Mouse (Mus musculus) embryo, embryonic 9.5 days (tissue): ENCODE results near the gene Kcnk4.
A peak's percentile ranks its signal among the peaks of the same experiment; 100 is the strongest.

Source experiments
- DNase-seq: peaks from one replicate; pipeline ENCODE4 v3.0.0-alpha.2; 2017; ENCODE audit errors: extremely low spot score

Gene Kcnk4

GRCm38 (mm10) chr19:6937541-6938465 is 3.5 kb upstream of the Kcnk4 start:
- no peak for DNase-seq

- DNase-seq: no peak
Measured at GRCm38 (mm10) chr19:6936299-6936698, 2.0 kb upstream of the Kcnk4 start.

- DNase-seq: no peak
Measured at GRCm38 (mm10) chr19:6933436-6934194, 700 bp downstream of the Kcnk4 start.

GRCm38 (mm10) chr19:6933102-6933435 is 1.2 kb downstream of the Kcnk4 start:
- no peak for DNase-seq

GRCm38 (mm10) chr19:6932018-6932417 is 2.3 kb downstream of the Kcnk4 start:
- DNase-seq: no peak

DNA sequence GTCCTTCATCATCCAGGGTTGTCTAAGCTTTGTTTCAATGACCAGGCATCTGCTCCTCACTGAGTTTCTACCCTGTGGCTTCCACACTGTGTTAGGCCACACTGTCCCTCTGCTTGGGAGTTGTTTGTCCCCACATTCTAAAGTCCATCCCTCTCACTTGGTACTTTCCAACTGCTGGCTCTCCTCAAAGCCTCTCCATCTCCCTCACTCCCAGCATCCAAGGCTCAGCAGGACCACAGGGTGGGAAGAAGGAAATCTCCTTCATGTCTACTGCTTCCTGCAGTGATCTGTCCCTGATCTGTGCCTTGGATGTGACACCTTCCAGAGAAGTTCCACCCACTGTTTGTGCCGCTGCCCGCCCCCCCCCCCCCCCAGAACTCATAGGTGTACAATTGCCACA is 3.3 kb downstream of the Kcnk4 start:
- no peak for DNase-seq

GRCm38 (mm10) chr19:6928080-6928479 is 6.2 kb downstream of the Kcnk4 start:
- no peak for DNase-seq

DNA sequence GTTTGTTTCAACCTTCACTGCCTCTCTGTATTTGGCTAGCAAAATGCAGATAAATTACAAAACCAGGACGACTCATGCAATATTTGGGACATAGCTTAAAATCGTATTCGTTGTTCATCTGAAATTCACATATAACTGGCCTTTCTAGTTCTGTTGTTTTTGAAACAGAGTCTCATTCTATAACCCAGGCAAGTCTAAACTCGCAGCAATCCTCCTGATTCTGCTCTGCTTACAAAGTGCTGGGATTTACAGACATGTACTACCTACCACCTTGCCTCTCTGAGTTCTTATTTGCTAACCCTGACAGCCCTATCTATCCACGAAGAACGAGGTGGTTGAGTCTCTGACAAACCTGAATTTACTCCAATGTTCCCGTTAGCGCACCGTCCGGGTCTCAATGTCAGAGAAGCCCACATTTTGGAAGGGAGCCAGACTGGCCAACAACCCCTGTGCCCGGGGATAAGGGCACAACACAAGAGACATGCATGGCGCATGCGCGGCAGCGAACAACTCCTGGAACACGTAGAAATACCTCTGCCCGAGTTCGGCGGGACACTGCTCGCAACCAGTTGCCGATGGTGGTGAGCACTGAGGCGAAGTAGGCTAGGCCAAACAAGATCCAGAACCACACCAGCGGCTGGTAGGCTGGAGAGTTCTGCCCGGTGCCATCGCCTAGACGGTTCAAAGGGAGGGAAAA is 7.6 kb downstream of the Kcnk4 start:
- peak; percentile 55 for DNase-seq

DNA sequence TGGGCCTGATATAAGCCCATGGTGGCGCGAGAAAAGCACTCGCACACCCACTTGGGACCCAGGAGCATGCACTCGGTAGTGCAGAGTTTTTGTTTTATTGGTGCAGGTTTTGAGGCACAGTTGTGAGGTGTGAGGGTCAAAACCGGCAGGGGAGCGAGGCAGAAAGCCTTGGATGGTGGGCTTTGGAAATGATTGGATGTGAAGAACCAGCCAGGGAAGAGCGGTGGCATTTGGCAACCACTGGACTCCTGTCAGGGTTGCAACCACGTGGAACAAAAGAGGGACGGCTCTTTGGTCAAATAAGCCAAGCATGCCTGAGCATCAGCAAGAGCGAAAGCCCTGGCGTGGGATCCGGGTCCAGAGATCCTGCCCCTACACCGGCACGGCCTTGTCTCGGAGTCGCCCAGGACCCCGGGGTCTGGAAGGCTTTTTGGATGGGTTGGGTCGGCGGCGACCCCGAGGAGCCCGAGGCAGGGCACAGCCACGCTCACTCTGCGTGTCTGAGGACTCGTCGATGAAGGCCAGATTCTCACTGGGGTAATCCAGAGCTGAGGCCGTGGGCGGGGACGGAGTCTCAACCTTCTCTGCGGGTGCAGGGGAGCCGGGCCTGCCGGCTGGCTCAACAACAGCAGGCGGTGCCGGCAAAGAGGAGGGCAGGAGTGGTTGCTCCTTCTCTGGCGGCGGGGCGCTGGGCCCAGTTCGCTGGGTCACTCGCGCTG is 8.5 kb downstream of the Kcnk4 start:
- no peak for DNase-seq

DNA sequence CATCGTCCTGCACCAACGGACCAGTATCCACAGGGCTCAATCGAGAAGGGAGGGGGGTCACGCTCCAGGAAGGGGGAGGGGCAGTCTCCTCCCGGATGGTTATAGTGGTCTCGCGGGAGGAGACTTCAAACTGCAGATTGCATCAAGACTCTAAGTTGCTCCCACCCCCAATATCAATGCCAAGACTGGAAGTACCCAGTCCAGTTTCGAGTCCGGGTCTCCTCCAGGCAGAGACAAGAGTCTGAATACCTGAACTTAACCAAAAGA is 9.1 kb downstream of the Kcnk4 start, which contains the start of gene Catsperz:
Gene Catsperz (minus strand): TSS at position 74 of the 267 bp plus-strand sequence.
- DNase-seq: no peak

- DNase-seq: peak; percentile 83
Measured at GRCm38 (mm10) chr19:6924461-6925306, 9.6 kb downstream of the Kcnk4 start.

GRCm38 (mm10) chr19:6922901-6923735 is 11.2 kb downstream of the Kcnk4 start:
- no peak for DNase-seq

- DNase-seq: peak; percentile 100
Measured at GRCm38 (mm10) chr19:6921647-6922567, 12.4 kb downstream of the Kcnk4 start, which contains the start of gene Esrra. Gene Esrra (minus strand): TSS chr19:6921813.

DNA sequence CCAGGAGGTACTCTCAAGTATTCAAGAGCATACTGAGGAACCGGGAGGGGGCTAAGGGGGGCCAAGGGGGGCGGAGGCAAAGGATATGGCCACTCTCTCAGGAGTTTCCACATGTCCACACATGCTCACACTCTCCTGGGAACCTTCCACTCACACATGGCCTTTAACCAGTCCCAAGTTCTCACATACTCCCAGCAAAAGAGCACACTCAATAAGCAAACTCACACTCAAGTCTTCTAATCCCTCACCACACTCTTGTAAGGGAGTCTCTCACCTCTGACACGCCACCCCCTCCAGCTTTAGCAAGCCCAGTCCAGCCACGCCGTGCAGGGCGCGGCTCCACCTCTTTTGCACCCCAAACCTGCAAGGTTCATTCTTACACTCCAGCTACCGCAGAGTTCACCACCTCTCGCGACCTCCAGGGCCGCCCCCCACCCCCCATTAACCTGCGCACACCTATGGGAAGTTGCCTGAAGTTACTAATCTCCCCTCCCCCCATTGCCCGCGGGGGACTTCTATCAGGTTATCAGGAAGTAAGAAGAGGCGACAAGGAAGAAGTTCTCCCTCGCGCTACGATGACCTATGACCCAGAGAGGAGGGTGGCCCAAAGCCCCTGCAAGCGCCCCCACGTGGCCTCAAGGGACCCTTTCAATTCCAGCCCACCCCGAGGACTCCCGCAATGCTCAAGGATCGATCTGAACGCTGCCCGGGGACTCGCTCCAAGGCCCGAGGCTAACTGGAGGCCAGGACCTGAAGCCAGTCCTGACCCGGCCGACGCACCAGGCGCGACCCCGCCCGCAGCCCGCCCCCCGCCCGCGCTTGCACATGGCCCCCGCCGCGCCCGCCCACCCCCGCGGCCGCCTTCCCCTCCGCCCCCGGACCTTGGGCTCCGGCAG is 13.3 kb downstream of the Kcnk4 start:
- no peak for DNase-seq

DNA sequence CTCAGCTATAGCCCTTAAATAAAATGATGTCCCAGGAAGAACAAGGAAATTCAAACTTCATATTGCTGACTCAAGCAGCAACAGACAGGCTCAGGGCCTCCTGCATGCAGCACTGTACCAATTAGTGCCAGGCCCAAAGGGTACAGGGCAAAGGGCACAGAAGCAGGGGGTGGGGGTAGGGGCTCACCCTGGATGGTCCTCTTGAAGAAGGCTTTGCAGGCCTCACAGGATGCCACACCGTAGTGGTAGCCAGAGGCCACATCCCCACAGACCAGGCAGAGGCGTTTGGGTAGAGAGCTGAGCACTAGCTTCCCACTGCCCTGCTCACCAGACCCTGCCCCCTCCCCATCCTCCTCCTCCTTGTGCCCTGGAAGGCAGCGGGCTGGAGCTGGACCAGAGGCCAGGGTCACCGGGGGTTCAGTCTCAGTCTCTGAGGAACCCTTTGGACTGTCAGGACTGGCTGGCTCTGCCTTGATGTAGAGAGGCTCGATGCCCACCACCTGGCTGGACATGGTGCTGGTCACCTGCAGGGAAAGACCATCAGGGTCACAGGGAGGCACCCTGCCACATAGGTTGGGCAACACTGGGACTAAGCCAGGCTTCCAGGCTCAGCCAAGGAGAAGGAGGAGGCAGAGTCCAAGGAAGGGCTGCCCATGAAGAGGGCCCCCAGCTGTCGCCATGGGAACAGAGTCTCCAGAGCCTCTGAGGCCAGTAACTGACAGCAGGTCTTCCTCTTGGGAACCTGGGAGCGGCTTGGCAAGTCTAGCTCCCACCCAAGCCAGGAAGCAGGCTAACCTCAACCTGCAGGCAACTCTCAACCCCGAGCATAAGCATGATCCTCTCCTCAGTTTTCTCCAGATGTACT is 14.2 kb downstream of the Kcnk4 start:
- DNase-seq: no peak

DNA sequence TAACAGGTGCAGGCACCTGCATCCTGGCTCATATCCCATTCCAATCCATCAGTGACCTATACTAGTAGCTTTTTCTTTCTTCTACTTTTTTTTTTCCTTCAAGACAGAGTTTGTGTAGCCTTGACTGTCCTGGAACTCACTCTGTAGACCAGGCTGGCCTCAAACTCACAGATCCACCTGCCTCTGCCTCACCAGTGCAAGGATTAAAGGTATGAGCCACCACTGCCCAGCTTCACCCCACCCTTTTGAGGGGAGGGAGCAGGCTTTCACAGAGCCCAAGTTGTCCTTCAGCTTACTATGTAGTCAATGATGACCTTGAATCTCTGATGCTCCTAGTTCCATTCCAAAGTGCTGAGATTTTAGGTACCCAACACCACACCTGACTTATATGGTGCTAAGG is 14.9 kb downstream of the Kcnk4 start:
- DNase-seq: no peak

- no peak for DNase-seq
Measured at GRCm38 (mm10) chr19:6918321-6918720, 16.0 kb downstream of the Kcnk4 start.
